Comparison of ENCODE assay signal across 20 mouse cellular contexts in genomic region chr1:194197516-194197915, GRCm38 (mm10).
DNase-seq lines count a peak whose midpoint lies in the region; ATAC-seq and TF ChIP-seq lines count a peak whose summit lies in the region.
"Had no signal": no experiment of that assay in that cellular context is flagged by ENCODE, and none has a peak within 500 bp of the region (broad histone marks: within the 10 kb centered on the region; RNA-seq: fewer than 3 reads in every experiment).

No protein-coding gene starts in this region.

- no peaks in the 10 kb centered on the region for H3K9me3 ChIP-seq in heart, embryonic 12.5 days (replicated peaks)
- H3K9me3 ChIP-seq in lung, embryonic 15.5 days, result no peaks in the 10 kb centered on the region
- no peaks in the 10 kb centered on the region for H3K9me3 ChIP-seq in heart, postnatal 0 days (replicated peaks; ENCODE audit: control insufficient read depth, low read length)
- no peaks in the 10 kb centered on the region for H3K9me3 ChIP-seq in midbrain, embryonic 10.5 days (replicated peaks)
- H3K9me3 ChIP-seq: heart, embryonic 13.5 days; midbrain, embryonic 15.5 days had no signal

- 38% methylated on average over 2 of the region's 2 CpGs for WGBS in heart, embryonic 12.5 days
- 48% methylated on average over 2 of the region's 2 CpGs for WGBS in lung, embryonic 15.5 days
- WGBS in heart, postnatal 0 days, result 38% methylated on average over 2 of the region's 2 CpGs
- 76% methylated on average over 2 of the region's 2 CpGs for WGBS in midbrain, embryonic 10.5 days

- DNase-seq in heart, adult 18-20 months, result peak; percentile 7 to 8
- no peak for DNase-seq in lung, adult 18-20 months
- DNase-seq in heart, postnatal 0 days (ENCODE audit: low spot score), result peak; percentile 10
- peak; percentile 21 for DNase-seq in mesoderm, embryonic 11.5 days (ENCODE audit: low read depth, low spot score)
- no peak for DNase-seq in midbrain, embryonic 10.5 days (ENCODE audit: low spot score)
- DNase-seq: adrenal gland, adult 2 months; B cell, adult 2 months; cerebellum, adult 11-12 months; forebrain, postnatal 0 days; gastrocnemius, adult 2 months; layer of hippocampus, postnatal 36 days; spleen, adult 18-20 months; thymus, postnatal 14 days had no signal

- H3K4me1 ChIP-seq in heart, embryonic 12.5 days (replicated peaks), result no peaks in the 10 kb centered on the region
- no peaks in the 10 kb centered on the region for H3K4me1 ChIP-seq in lung, embryonic 15.5 days
- no peaks in the 10 kb centered on the region for H3K4me1 ChIP-seq in heart, postnatal 0 days (ENCODE audit: control insufficient read depth, insufficient read depth)
- H3K4me1 ChIP-seq in midbrain, embryonic 10.5 days, result peaks cover 7% of the 10 kb centered on the region; the same call in 1 of the 2 replicates
- H3K4me1 ChIP-seq: midbrain, embryonic 15.5 days had no signal

- TF ChIP-seq CTCF in heart, postnatal 0 days (IDR thresholded peaks at IDR 0.05; ENCODE audit: low read depth), result no peak

- no peak overlapping the region for H3K4me2 ChIP-seq in heart, embryonic 12.5 days
- H3K4me2 ChIP-seq in lung, embryonic 15.5 days, result no peak overlapping the region
- no peak overlapping the region for H3K4me2 ChIP-seq in heart, postnatal 0 days (ENCODE audit: low read depth, low read length)
- H3K4me2 ChIP-seq: heart, embryonic 13.5 days; liver, embryonic 11.5 days; midbrain, embryonic 15.5 days had no signal

- H3K27ac ChIP-seq in heart, embryonic 12.5 days (ENCODE audit: poor library complexity, severe bottlenecking), result no peak overlapping the region
- peak overlapping the region; percentile 16; the same call in 1 of the 2 replicates for H3K27ac ChIP-seq in lung, embryonic 15.5 days
- no peak overlapping the region for H3K27ac ChIP-seq in heart, postnatal 0 days (ENCODE audit: low read depth)
- no peak overlapping the region for H3K27ac ChIP-seq in midbrain, embryonic 10.5 days (replicated peaks)
- H3K27ac ChIP-seq: gastrocnemius, adult 2 months; heart, embryonic 13.5 days; midbrain, embryonic 15.5 days had no signal

- H3K4me3 ChIP-seq in heart, embryonic 12.5 days, result no peak overlapping the region
- no peak overlapping the region for H3K4me3 ChIP-seq in lung, embryonic 15.5 days
- no peak overlapping the region for H3K4me3 ChIP-seq in heart, postnatal 0 days (ENCODE audit: low read depth, low read length)
- no peak overlapping the region for H3K4me3 ChIP-seq in midbrain, embryonic 10.5 days
- H3K4me3 ChIP-seq: erythroblast, embryonic 14.5 days; gastrocnemius, adult 2 months; heart, embryonic 13.5 days; midbrain, embryonic 15.5 days had no signal

- no peak for ATAC-seq in heart, embryonic 12.5 days (ENCODE audit: insufficient number of reproducible peaks, low FRiP score)
- peak; percentile 75; the same call in 1 of the 2 replicates for ATAC-seq in lung, embryonic 15.5 days (ENCODE audit: borderline replicate concordance, extremely low read depth, low FRiP score, low TSS enrichment)
- no peak for ATAC-seq in heart, postnatal 0 days (ENCODE audit: insufficient read depth, low read depth)
- ATAC-seq: forebrain, postnatal 0 days; hindbrain, embryonic 16.5 days; midbrain, embryonic 15.5 days had no signal

- H3K36me3 ChIP-seq in heart, embryonic 12.5 days, result no peaks in the 10 kb centered on the region
- no peaks in the 10 kb centered on the region for H3K36me3 ChIP-seq in lung, embryonic 15.5 days
- H3K36me3 ChIP-seq in heart, postnatal 0 days (replicated peaks; ENCODE audit: control insufficient read depth, insufficient read depth, low read length), result no peaks in the 10 kb centered on the region
- no peaks in the 10 kb centered on the region for H3K36me3 ChIP-seq in midbrain, embryonic 10.5 days
- H3K36me3 ChIP-seq: heart, embryonic 13.5 days; midbrain, embryonic 15.5 days had no signal

- no peaks in the 10 kb centered on the region for H3K27me3 ChIP-seq in heart, embryonic 12.5 days (replicated peaks)
- H3K27me3 ChIP-seq in lung, embryonic 15.5 days, result no peaks in the 10 kb centered on the region
- no peaks in the 10 kb centered on the region for H3K27me3 ChIP-seq in heart, postnatal 0 days (ENCODE audit: control insufficient read depth, insufficient read depth, low read length)
- no peaks in the 10 kb centered on the region for H3K27me3 ChIP-seq in midbrain, embryonic 10.5 days (ENCODE audit: low read depth, poor library complexity, severe bottlenecking)
- H3K27me3 ChIP-seq: heart, embryonic 13.5 days; midbrain, embryonic 15.5 days had no signal

- TF ChIP-seq EP300 in heart, postnatal 0 days (IDR thresholded peaks at IDR 0.05; ENCODE audit: low read depth), result no peak

- H3K9ac ChIP-seq in heart, embryonic 12.5 days, result no peak overlapping the region
- no peak overlapping the region for H3K9ac ChIP-seq in lung, embryonic 15.5 days
- no peak overlapping the region for H3K9ac ChIP-seq in heart, postnatal 0 days (replicated peaks; ENCODE audit: low read depth, low read length)
- H3K9ac ChIP-seq: forebrain, postnatal 0 days; heart, embryonic 13.5 days; midbrain, embryonic 15.5 days had no signal

Comparison
In these comparisons a context has a peak if more than half of its experiments do, and no peak if none do; other contexts are left out.
1. DNase-seq: peak in heart, adult 18-20 months (2 of 2), heart, postnatal 0 days (single experiment) and mesoderm, embryonic 11.5 days (single experiment); none in lung, adult 18-20 months (0 of 2) and midbrain, embryonic 10.5 days (single experiment).